Mouse (Mus musculus): ENCODE data around the gene Dgkg.

DNA sequence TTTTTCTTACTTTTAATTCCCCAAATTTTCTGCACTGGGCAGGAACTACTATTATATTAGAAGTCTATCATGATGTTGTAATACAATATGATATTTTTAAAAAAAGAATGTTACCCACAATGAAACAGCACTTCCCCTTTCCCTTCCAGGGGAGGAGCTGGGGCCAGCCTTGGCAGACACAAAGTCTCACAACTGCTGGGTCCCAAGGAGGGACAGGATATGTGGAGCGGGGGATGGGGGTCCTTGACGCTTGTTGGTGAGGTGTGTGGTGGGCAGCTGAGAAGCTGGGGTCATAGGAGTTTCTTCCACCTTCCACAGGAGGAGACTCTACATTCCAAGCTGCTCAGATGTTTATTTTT is 2.6 kb downstream of the Dgkg start:
- no peak for TF ChIP-seq HCFC1 (IDR thresholded peaks at IDR 0.05; ENCODE audit: borderline replicate concordance, insufficient read depth, low read length)
- TF ChIP-seq ZNF384 (IDR thresholded peaks at IDR 0.05; ENCODE audit: low read depth, low read length): no peak
- TF ChIP-seq ZC3H11A (IDR thresholded peaks at IDR 0.05; ENCODE audit: borderline replicate concordance, low read depth, low read length): no peak
- TF ChIP-seq CHD2 (IDR thresholded peaks at IDR 0.05; ENCODE audit: low read depth, low read length): no peak
- no peak for TF ChIP-seq MAFK (IDR thresholded peaks at IDR 0.05; ENCODE audit: insufficient read depth, low read depth, low read length)
